Mouse (Mus musculus) lung, embryonic 14.5 days (tissue): ENCODE measurements around the gene Olfr1404. TPM values are rescaled to one million over a fixed set of nuclear protein-coding genes. Genes with fewer than 3 reads are reported as not detected.

Source experiments
- ATAC-seq: fragments of 200-750 bp; cut with Nextera tagmentation; 2 replicates; pipeline ENCODE4 v1.8.0; 2017; ENCODE audit warnings: mild to moderate bottlenecking, moderate TSS enrichment, moderate library complexity; ENCODE audit not compliant: insufficient read depth
- DNase-seq: peaks from one replicate; pipeline ENCODE4 v3.0.0-alpha.2; 2015
- H3K27ac ChIP-seq: fragments of 300-500 bp; sonication (generic); 2 replicates; pipeline ENCODE4 v1.5.1; 2014; ENCODE audit warnings: low read depth, mild to moderate bottlenecking, moderate library complexity
- H3K27me3 ChIP-seq: fragments of 300-500 bp; sonication (generic); 2 replicates; pipeline ENCODE4 v1.6.1; 2014; ENCODE audit warnings: low read length, control low read depth; ENCODE audit not compliant: insufficient read depth
- H3K36me3 ChIP-seq: fragments of 300-500 bp; sonication (generic); 2 replicates; pipeline ENCODE4 v1.6.1; 2014; ENCODE audit warnings: control low read depth; ENCODE audit not compliant: insufficient read depth
- H3K4me1 ChIP-seq: fragments of 300-500 bp; sonication (generic); 2 replicates; pipeline ENCODE4 v1.6.1; 2014; ENCODE audit warnings: antibody characterized with exemption, control low read depth; ENCODE audit not compliant: insufficient read depth
- H3K4me2 ChIP-seq: fragments of 300-500 bp; sonication (generic); 2 replicates; pipeline ENCODE4 v1.6.1; 2014; ENCODE audit warnings: mild to moderate bottlenecking
- H3K4me3 ChIP-seq: fragments of 300-500 bp; sonication (generic); 2 replicates; pipeline ENCODE4 v1.5.1; 2014; ENCODE audit warnings: low read depth, low read length
- H3K9ac ChIP-seq: fragments of 300-500 bp; sonication (generic); 2 replicates; pipeline ENCODE4 v1.6.1; 2014
- H3K9me3 ChIP-seq: fragments of 300-500 bp; sonication (generic); 2 replicates; pipeline ENCODE4 v1.6.1; 2016; ENCODE audit warnings: low read depth, low read length, control low read depth
- CTCF ChIP-seq: IDR thresholded peaks from 2 replicates; pipeline ENCODE4 v1.5.1; 2016; ENCODE audit warnings: antibody characterized with exemption, low read depth
- WGBS: fragments of 180-500 bp; shearing (Covaris S2); extraction: QIAGEN DNeasy Blood & Tissue Kit; methylation state at CpG from one replicate; pipeline ENCODE4 v1.1.7; 2014; 5-methylcytosine and 5-hydroxymethylcytosine counted together
- polyA plus RNA-seq: library from polyadenylated mRNA; unstranded; fragments of >200 nt; fragmentation: Nextera tagmentation; extraction: Ambion mirVana; gene quantifications from 2 replicates; pipeline ENCODE4 v1.2.1, GENCODE M21; 2014

Olfr1404 gene
- not detected in 2 replicates for polyA plus RNA-seq

DNA sequence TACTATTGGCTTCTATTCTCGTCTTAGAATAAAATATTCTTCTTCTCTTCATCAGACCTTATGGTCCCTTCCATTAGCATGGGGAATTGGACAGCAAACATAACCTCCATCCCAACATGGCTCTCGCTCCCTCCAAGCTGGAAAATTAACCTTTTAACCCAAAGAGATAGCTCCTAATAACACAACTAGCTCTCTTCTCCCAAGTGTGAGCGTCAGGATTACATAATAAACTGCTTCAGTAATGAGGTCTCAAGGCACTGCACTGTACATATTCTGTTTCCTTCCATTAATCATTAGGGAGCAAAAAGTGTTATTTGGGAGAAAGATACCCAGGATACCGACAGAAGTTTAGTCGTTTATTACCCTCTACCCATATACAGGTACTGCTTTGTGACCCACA is at the start of gene Olfr1404:
Olfr1404 (plus strand) TSS at position 301 of the 400 bp plus-strand sequence.
- Histone ChIP-seq H3K36me3 (no peaks in the 10 kb centered on the region), H3K27ac (no peak within 1 kb of the TSS), H3K4me3 (no peak within 1 kb of the TSS), H3K9ac (no peak within 1 kb of the TSS), H3K4me2 (no peak within 1 kb of the TSS), H3K9me3 (no peaks in the 10 kb centered on the region), H3K4me1 (no peaks in the 10 kb centered on the region), H3K27me3 (no peaks in the 10 kb centered on the region)
- no peak for TF ChIP-seq CTCF
- WGBS, result 67% methylated on average over 5 of the region's 5 CpGs
- ATAC-seq, result no peak
- no peak for DNase-seq

DNA sequence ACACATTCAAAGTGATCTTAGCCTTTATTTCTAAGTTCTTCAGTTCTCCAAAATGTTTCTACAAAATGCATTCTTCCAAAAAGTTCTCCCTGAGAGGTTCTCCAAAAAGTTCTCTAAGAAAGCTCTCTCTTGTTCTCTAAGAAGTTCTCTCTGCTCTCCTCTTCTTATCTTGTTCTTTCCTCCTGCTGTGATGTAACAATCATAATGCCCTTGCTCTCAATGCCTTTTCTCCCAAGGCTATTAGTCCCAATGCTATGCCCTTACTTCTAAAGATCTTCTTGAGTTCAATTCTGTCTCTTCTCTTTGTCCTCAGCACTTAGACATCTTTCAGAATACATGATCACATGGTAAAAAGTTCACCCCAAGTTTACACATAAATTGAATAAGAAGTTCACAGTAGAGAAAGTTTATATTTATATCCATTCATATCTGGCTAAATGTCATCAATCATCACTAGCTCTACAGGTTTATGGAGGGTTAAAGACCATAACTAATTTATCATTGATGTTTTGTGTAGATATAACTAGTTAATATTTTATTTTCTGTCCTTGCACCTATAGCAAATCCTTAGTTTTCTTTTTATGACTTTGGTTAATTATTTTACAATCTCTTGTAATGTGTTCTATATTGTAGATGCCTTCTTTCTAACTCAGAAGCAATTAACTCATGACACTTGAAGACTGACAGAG is 37.9 kb upstream of the Olfr1404 start:
- TF ChIP-seq CTCF, result no peak
- no peaks in the 10 kb centered on the region for H3K4me1 ChIP-seq
- no peak overlapping the region for H3K4me2 ChIP-seq
- no peaks in the 10 kb centered on the region for H3K36me3 ChIP-seq
- H3K9ac ChIP-seq, result no peak overlapping the region
- no peaks in the 10 kb centered on the region for H3K27me3 ChIP-seq
- no peak overlapping the region for H3K27ac ChIP-seq
- no peak for DNase-seq
- H3K4me3 ChIP-seq, result no peak overlapping the region
- ATAC-seq, result no peak
- H3K9me3 ChIP-seq, result no peaks in the 10 kb centered on the region

DNA sequence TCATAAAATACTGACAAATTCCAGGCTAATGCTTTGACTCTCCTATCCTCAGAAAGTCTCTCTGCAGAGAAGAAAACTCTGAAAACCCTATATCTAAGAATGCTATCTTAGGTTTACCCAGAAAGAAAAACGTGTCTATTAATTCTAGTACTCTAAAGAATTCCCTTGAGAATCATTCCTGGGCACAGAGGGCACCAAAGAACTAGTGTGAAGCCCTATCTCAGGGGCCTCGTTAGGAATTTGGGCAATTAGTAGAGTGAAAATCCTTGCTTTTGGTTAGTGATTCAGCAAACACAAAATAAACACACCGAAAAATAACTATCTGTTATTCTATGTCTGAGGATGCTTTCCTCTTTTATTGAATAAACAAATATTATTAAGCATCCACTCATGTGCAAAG is 21.7 kb upstream of the Olfr1404 start, which contains the start of gene Olfr1406:
Olfr1406 (minus strand) TSS at position 101 of the 400 bp plus-strand sequence.
- no peaks in the 10 kb centered on the region for H3K4me1 ChIP-seq
- no peaks in the 10 kb centered on the region for H3K36me3 ChIP-seq
- H3K9ac ChIP-seq, result no peak within 1 kb of the TSS
- no peaks in the 10 kb centered on the region for H3K9me3 ChIP-seq
- TF ChIP-seq CTCF, result no peak
- H3K4me2 ChIP-seq, result no peak within 1 kb of the TSS
- no peak within 1 kb of the TSS for H3K27ac ChIP-seq
- H3K27me3 ChIP-seq, result no peaks in the 10 kb centered on the region
- ATAC-seq, result no peak
- 53% methylated on average over 3 of the region's 3 CpGs for WGBS
- H3K4me3 ChIP-seq, result no peak within 1 kb of the TSS
- no peak for DNase-seq

DNA sequence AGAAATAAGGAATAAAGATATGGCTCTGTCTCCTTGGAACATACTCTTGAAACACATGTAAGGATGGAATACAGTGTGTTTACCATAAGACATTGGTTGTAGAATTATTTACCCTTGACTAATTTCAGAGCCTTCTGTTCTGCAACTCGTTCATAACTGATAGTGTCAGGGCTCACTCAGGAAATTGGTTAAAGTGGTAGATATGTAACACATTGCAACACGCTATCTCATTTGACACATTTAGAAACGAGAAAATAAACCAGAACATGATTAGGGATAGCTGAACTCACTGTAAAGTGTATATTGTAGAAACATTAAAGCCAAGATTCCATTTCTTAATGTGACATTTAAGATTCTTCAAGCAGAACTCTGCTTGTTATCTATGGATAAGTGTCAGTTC is 20.1 kb upstream of the Olfr1404 start:
- Histone ChIP-seq H3K9ac (no peak overlapping the region), H3K4me3 (no peak overlapping the region), H3K4me2 (no peak overlapping the region), H3K27me3 (no peaks in the 10 kb centered on the region), H3K36me3 (no peaks in the 10 kb centered on the region), H3K27ac (no peak overlapping the region), H3K4me1 (no peaks in the 10 kb centered on the region), H3K9me3 (no peaks in the 10 kb centered on the region)
- 43% methylated on average over 3 of the region's 3 CpGs for WGBS
- TF ChIP-seq CTCF, result no peak
- DNase-seq (no peak), ATAC-seq (no peak)

DNA sequence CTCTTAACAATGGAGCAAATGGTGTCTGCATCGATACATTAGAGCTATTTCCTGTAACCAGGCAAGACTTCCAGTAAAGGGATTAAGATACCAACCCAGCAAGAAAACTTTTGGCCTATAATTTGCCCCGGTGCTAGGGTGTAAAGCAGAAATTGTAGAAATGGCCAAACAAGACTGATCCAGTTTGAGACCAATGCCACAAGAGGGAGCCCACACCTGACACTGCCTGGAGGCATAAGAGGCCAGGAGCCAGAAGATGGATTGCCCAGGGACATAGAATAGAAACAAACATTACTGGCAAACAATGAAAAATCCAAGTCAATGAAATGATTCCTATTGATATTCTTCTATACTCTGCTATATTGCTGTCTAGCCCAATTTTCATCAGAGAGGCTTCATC is 15.8 kb upstream of the Olfr1404 start:
- H3K9ac ChIP-seq, result no peak overlapping the region
- 75% methylated on average over 2 of the region's 2 CpGs for WGBS
- H3K4me3 ChIP-seq, result no peak overlapping the region
- ATAC-seq (no peak), DNase-seq (no peak)
- TF ChIP-seq CTCF, result no peak
- H3K4me2 ChIP-seq, result no peak overlapping the region
- H3K27me3 ChIP-seq, result no peaks in the 10 kb centered on the region
- H3K9me3 ChIP-seq, result no peaks in the 10 kb centered on the region
- no peaks in the 10 kb centered on the region for H3K36me3 ChIP-seq
- H3K27ac ChIP-seq, result no peak overlapping the region
- no peaks in the 10 kb centered on the region for H3K4me1 ChIP-seq

DNA sequence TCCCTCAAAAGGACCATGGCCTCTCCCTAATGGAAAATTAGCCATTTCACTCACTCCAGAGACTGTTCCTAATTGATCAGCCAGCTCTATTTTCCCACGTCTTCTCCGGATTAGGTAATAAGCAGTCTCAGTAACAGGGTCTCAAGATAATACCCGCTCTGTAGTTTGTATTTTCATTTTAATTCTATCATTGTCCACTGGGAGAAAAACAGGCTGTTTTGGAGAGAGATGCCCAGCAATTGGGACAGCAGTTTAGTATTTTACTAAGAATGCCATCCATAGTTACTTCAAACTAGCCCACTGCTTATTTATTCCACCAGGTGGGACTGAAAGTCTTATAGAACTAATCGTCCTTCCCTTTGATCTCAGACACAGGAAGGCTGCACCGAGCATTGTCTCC is 14.7 kb upstream of the Olfr1404 start, which contains the start of gene Olfr218:
Olfr218 (plus strand) TSS at position 301 of the 400 bp plus-strand sequence.
- no peaks in the 10 kb centered on the region for H3K36me3 ChIP-seq

DNA sequence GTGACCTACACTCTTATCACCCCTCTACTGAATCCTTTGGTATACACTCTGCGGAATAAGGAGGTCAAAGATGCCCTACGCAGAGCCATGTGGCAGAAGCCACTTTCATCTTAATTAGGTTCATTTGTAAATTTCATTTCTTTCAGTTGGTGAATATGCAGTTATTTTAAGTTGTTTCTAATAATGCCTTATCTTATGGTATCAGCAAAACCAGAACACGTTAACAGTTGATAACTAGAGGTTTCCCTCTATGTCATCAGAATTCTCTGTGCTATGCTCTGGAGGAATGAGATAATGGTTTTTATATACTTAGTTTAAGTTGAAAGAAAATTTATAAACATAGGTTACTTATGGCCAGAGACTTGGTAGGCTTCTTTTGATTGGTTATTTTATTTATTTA is 4.3 kb downstream of the Olfr1404 start:
- Histone ChIP-seq H3K4me2 (no peak overlapping the region), H3K27ac (no peak overlapping the region), H3K4me1 (no peaks in the 10 kb centered on the region), H3K9me3 (no peaks in the 10 kb centered on the region), H3K36me3 (no peaks in the 10 kb centered on the region), H3K27me3 (no peaks in the 10 kb centered on the region), H3K9ac (no peak overlapping the region), H3K4me3 (no peak overlapping the region)
- no peak for ATAC-seq
- TF ChIP-seq CTCF, result no peak
- DNase-seq, result no peak
- WGBS, result 81% methylated on average over 3 of the region's 3 CpGs

More for the DNA sequence above, 14.7 kb upstream of the Olfr1404 start, which contains the start of gene Olfr218:
- H3K27me3 ChIP-seq, result no peaks in the 10 kb centered on the region
- no peak within 1 kb of the TSS for H3K9ac ChIP-seq
- ATAC-seq (no peak), DNase-seq (no peak)
- H3K9me3 ChIP-seq, result no peaks in the 10 kb centered on the region
- H3K27ac ChIP-seq, result no peak within 1 kb of the TSS
- no peak within 1 kb of the TSS for H3K4me3 ChIP-seq
- TF ChIP-seq CTCF, result no peak
- no peaks in the 10 kb centered on the region for H3K4me1 ChIP-seq
- no peak within 1 kb of the TSS for H3K4me2 ChIP-seq
- WGBS, result 71% methylated on average over 5 of the region's 5 CpGs
